Mouse (Mus musculus) MEL (cell line): ENCODE results near the gene Elmod1. TPM values are rescaled to one million over a fixed set of nuclear protein-coding genes. Genes with fewer than 3 reads are reported as not detected.

Experiments
- DNase-seq: peaks from one replicate; pipeline ENCODE4 v3.0.0; 2011; ENCODE audit warnings: low read depth, low spot score
- H3K27ac ChIP-seq: 2 replicates; pipeline ENCODE4 v1.5.1; 2012; ENCODE audit warnings: low read depth, mild to moderate bottlenecking, control low read depth, low read length, moderate library complexity; ENCODE audit not compliant: control insufficient read depth
- H3K27me3 ChIP-seq, 2 experiments: fragments of 150-350 bp in 1 of 2; sonication (generic) in 1 of 2; 2 replicates each; pipeline ENCODE4 v1.6.1; 2012; ENCODE audit warnings: low read length in 2 of 2, mild to moderate bottlenecking in 2 of 2, improper control_type of control experiment in 1 of 2, moderate library complexity in 1 of 2; ENCODE audit not compliant: insufficient read depth in 2 of 2, control insufficient read depth in 1 of 2
- H3K36me3 ChIP-seq, 2 experiments: 2 replicates each; pipeline ENCODE4 v1.6.1; 2012 to 2014; ENCODE audit warnings: low read length in 2 of 2, improper control_type of control experiment in 1 of 2, inconsistent platforms in 1 of 2, mild to moderate bottlenecking in 1 of 2; ENCODE audit not compliant: insufficient read depth in 2 of 2, control insufficient read depth in 1 of 2
- H3K4me1 ChIP-seq, 2 experiments: fragments of 150-350 bp in 1 of 2; sonication (generic) in 1 of 2; 2 replicates each; pipeline ENCODE4 v1.6.1; 2012; ENCODE audit warnings: low read length in 2 of 2, improper control_type of control experiment in 1 of 2, mild to moderate bottlenecking in 1 of 2; ENCODE audit not compliant: insufficient read depth in 2 of 2, control insufficient read depth in 1 of 2
- H3K4me3 ChIP-seq, 2 experiments: fragments of 150-350 bp in 1 of 2; sonication (generic) in 1 of 2; 2 replicates each; pipeline ENCODE4 v1.5.1; 2012; ENCODE audit warnings: low read depth in 2 of 2, low read length in 2 of 2, mild to moderate bottlenecking in 2 of 2, moderate library complexity in 2 of 2, control low read depth in 1 of 2, improper control_type of control experiment in 1 of 2; ENCODE audit not compliant: control insufficient read depth in 1 of 2, insufficient read depth in 1 of 2
- H3K79me2 ChIP-seq: 2 replicates; pipeline ENCODE4 v1.6.1; 2012; ENCODE audit warnings: mild to moderate bottlenecking, low read length, moderate library complexity; ENCODE audit not compliant: control insufficient read depth, poor library complexity, insufficient read depth
- H3K9ac ChIP-seq: 2 replicates; pipeline ENCODE4 v1.6.1; 2012; ENCODE audit warnings: low read depth, mild to moderate bottlenecking, control low read depth, low read length, moderate library complexity; ENCODE audit not compliant: control insufficient read depth, poor library complexity, severe bottlenecking
- H3K9me3 ChIP-seq: fragments of 150-350 bp; sonication (generic); replicated peaks from 2 replicates; pipeline ENCODE4 v1.6.1; 2012; ENCODE audit warnings: mild to moderate bottlenecking, low read length, improper control_type of control experiment, moderate library complexity; ENCODE audit not compliant: insufficient read depth
- CTCF ChIP-seq, 3 experiments: IDR thresholded peaks in 2 of 3; conservative IDR thresholded peaks in 1 of 3; 2 replicates each; pipeline ENCODE4 v1.5.1; 2011 to 2012; ENCODE audit warnings: low read length in 3 of 3, low read depth in 2 of 3, mild to moderate bottlenecking in 2 of 3, improper control_type of control experiment in 1 of 3, inconsistent platforms in 1 of 3, mixed read lengths in 1 of 3, moderate library complexity in 1 of 3; ENCODE audit not compliant: control insufficient read depth in 1 of 3, insufficient read depth in 1 of 3, poor library complexity in 1 of 3, severe bottlenecking in 1 of 3
- EP300 ChIP-seq, 2 experiments: IDR thresholded peaks; 2 replicates each; pipeline ENCODE4 v1.6.1; 2011; ENCODE audit warnings: improper control_type of control experiment in 2 of 2, low read length in 2 of 2, low read depth in 1 of 2, mild to moderate bottlenecking in 1 of 2
- ETS1 ChIP-seq: IDR thresholded peaks from 2 replicates; pipeline ENCODE4 v1.6.1; 2012; ENCODE audit warnings: low read depth, mild to moderate bottlenecking, inconsistent platforms, low read length, improper control_type of control experiment, moderate library complexity
- GABPA ChIP-seq: IDR thresholded peaks from 2 replicates; pipeline ENCODE4 v1.6.1; 2012; ENCODE audit warnings: low read depth, mild to moderate bottlenecking, inconsistent platforms, low read length, improper control_type of control experiment, moderate library complexity
- GATA1 ChIP-seq: IDR thresholded peaks from 2 replicates; pipeline ENCODE4 v1.6.1; 2011; ENCODE audit warnings: low read depth, low read length, improper control_type of control experiment
- HCFC1 ChIP-seq: IDR thresholded peaks from 2 replicates; pipeline ENCODE4 v1.6.1; 2012; ENCODE audit warnings: low read depth, mild to moderate bottlenecking, inconsistent platforms, low read length, improper control_type of control experiment, moderate library complexity
- MAFK ChIP-seq: IDR thresholded peaks from 2 replicates; pipeline ENCODE4 v1.6.1; 2011; ENCODE audit warnings: low read depth, mild to moderate bottlenecking, low read length, improper control_type of control experiment, borderline replicate concordance
- MAZ ChIP-seq: IDR thresholded peaks from 2 replicates; pipeline ENCODE4 v1.6.1; 2012; ENCODE audit warnings: low read depth, mild to moderate bottlenecking, inconsistent platforms, low read length, improper control_type of control experiment
- MXI1 ChIP-seq: IDR thresholded peaks from 2 replicates; pipeline ENCODE4 v1.6.1; 2011; ENCODE audit warnings: mild to moderate bottlenecking, low read depth, low read length, improper control_type of control experiment
- MYB ChIP-seq: IDR thresholded peaks from 2 replicates; pipeline ENCODE4 v1.6.1; 2011; ENCODE audit warnings: mild to moderate bottlenecking, low read depth, low read length, improper control_type of control experiment
- RAD21 ChIP-seq: IDR thresholded peaks from 2 replicates; pipeline ENCODE4 v1.6.1; 2011; ENCODE audit warnings: mild to moderate bottlenecking, low read depth, low read length, improper control_type of control experiment
- TAL1 ChIP-seq: IDR thresholded peaks from 2 replicates; pipeline ENCODE4 v1.6.1; 2012; ENCODE audit warnings: mild to moderate bottlenecking, inconsistent platforms, low read length, moderate library complexity, mixed read lengths
- TBP ChIP-seq: IDR thresholded peaks from 2 replicates; pipeline ENCODE4 v1.8.0; 2011; ENCODE audit warnings: low read depth, low read length, improper control_type of control experiment
- USF2 ChIP-seq, 2 experiments: IDR thresholded peaks; 2 replicates each; pipeline ENCODE4 v1.6.1; 2011 to 2012; ENCODE audit warnings: improper control_type of control experiment in 2 of 2, low read length in 2 of 2, borderline replicate concordance in 1 of 2, inconsistent platforms in 1 of 2, low read depth in 1 of 2, mild to moderate bottlenecking in 1 of 2; ENCODE audit not compliant: insufficient read depth in 1 of 2
- ZMIZ1 ChIP-seq: IDR thresholded peaks from 2 replicates; pipeline ENCODE4 v1.6.1; 2012; ENCODE audit warnings: low read depth, mild to moderate bottlenecking, inconsistent platforms, low read length, improper control_type of control experiment, moderate library complexity
- ZNF384 ChIP-seq: IDR thresholded peaks from 2 replicates; pipeline ENCODE4 v1.6.1; 2012; ENCODE audit warnings: low read depth, mild to moderate bottlenecking, inconsistent platforms, low read length, improper control_type of control experiment
- polyA plus RNA-seq, 2 experiments: library from polyadenylated mRNA; stranded (reverse) in 1 of 2; unstranded in 1 of 2; fragments of >175 nt in 1 of 2; fragments of >200 nt in 1 of 2; gene quantifications; 2 replicates each; pipeline versions ENCODE4 v1.2.1 to v1.2.4; 2012; ENCODE audit warnings: low replicate concordance in 2 of 2, low read depth in 1 of 2; ENCODE audit not compliant: insufficient read length in 2 of 2, insufficient read depth in 1 of 2, missing spikeins in 1 of 2
- total RNA-seq: library from RNA; depleted of rRNA; stranded (reverse); fragments of 300-350 nt; gene quantifications from 2 replicates; pipeline ENCODE4 v1.2.3, GENCODE M21; 2012

The Elmod1 gene
- total and polyA plus RNA-seq, 3 experiments = not detected

- H3K27ac ChIP-seq = no peak overlapping the region
- H3K4me3 ChIP-seq = no peak overlapping the region
- DNase-seq = no peak
- no peaks in the 10 kb centered on the region for H3K36me3 ChIP-seq
- H3K9ac ChIP-seq = no peak overlapping the region
- no peak for TF ChIP-seq MXI1
- TF ChIP-seq GATA1 = no peak
- TF ChIP-seq GABPA = no peak
- no peak for TF ChIP-seq CTCF (IDR thresholded peaks at IDR 0.05 in 2 of 3, conservative IDR thresholded peaks at IDR 0.05 in 1 of 3; ENCODE audit: control insufficient read depth in 1 of 3, insufficient read depth in 1 of 3, low read depth in 2 of 3, low read length in 3 of 3, poor library complexity in 1 of 3, severe bottlenecking in 1 of 3)
- TF ChIP-seq MAZ = no peak
- TF ChIP-seq MYB = no peak
- H3K9me3 ChIP-seq = no peaks in the 10 kb centered on the region
- no peaks in the 10 kb centered on the region for H3K27me3 ChIP-seq
- H3K4me1 ChIP-seq = no peaks in the 10 kb centered on the region
- H3K79me2 ChIP-seq = no peaks in the 10 kb centered on the region
Observed at GRCm38 (mm10) chr9:53910823-53911222, 64.3 kb downstream of the Elmod1 start.

DNA sequence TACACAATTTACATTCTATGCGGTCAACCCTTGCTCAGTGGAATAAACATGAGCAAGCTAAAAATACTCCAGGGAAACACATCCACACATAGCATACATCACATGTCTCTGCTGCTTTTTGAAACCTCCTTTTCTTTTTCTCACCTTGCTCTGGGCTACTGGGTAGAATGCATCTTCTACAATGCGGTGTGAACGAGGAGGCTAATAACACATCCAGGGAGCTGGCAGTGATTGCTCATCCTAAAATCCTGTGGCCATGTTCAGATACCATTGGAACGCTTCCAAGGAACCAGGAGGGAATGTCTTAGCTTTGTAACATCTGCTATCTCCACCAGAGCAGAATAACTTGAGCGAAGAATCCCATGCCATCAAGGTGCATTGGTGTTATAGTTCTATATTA is 64.8 kb downstream of the Elmod1 start:
- Histone ChIP-seq H3K79me2 (no peaks in the 10 kb centered on the region), H3K9me3 (no peaks in the 10 kb centered on the region), H3K27me3 (no peaks in the 10 kb centered on the region), H3K27ac (no peak overlapping the region)
- DNase-seq = no peak
- TF ChIP-seq ZNF384 (no peak), EP300 (IDR thresholded peaks at IDR 0.05; ENCODE audit: low read depth in 1 of 2, low read length in 2 of 2) (no peak), GABPA (no peak), TBP (no peak), RAD21 (no peak), TAL1 (no peak), ETS1 (no peak), MAFK (no peak), HCFC1 (no peak), MXI1 (no peak), USF2 (IDR thresholded peaks at IDR 0.05; ENCODE audit: borderline replicate concordance in 1 of 2, insufficient read depth in 1 of 2, low read depth in 1 of 2, low read length in 2 of 2) (no peak), ZMIZ1 (no peak)
- TF ChIP-seq, all 39 proteins: peak for 0
- Histone ChIP-seq H3K9ac (no peak overlapping the region), H3K4me3 (no peak overlapping the region), H3K4me1 (no peaks in the 10 kb centered on the region), H3K36me3 (no peaks in the 10 kb centered on the region)
